Mouse (Mus musculus) CH12.LX (cell line): ENCODE measurements around the gene Khk. TPM values are rescaled to one million over a fixed set of nuclear protein-coding genes. Genes with fewer than 3 reads are reported as not detected.
A peak's percentile ranks its signal among the peaks of the same experiment; 100 is the strongest.

Source experiments
- DNase-seq: peaks from one replicate; pipeline ENCODE4 v3.0.0-alpha.2; 2013; ENCODE audit errors: extremely low read depth
- H3K27ac ChIP-seq: 2 replicates; pipeline ENCODE4 v1.5.1; 2012; ENCODE audit warnings: low read depth, mild to moderate bottlenecking, control low read depth, moderate library complexity; ENCODE audit not compliant: insufficient read depth
- H3K27me3 ChIP-seq: replicated peaks from 2 replicates; pipeline ENCODE3; 2012; ENCODE audit warnings: inconsistent platforms
- H3K36me3 ChIP-seq, 2 experiments: replicated peaks in 1 of 2; 2 replicates each; pipeline versions ENCODE3 to v1.6.1; 2012; ENCODE audit warnings: inconsistent platforms in 1 of 2, low read length in 1 of 2, mild to moderate bottlenecking in 1 of 2, mixed read lengths in 1 of 2, moderate library complexity in 1 of 2; ENCODE audit not compliant: control insufficient read depth in 1 of 2, insufficient read depth in 1 of 2
- H3K4me1 ChIP-seq, 2 experiments: 2 replicates each; pipeline ENCODE4 v1.6.1; 2012; ENCODE audit warnings: inconsistent platforms in 1 of 2, moderate library complexity in 1 of 2; ENCODE audit not compliant: insufficient read depth in 2 of 2, control insufficient read depth in 1 of 2
- H3K4me2 ChIP-seq: 2 replicates; pipeline ENCODE4 v1.6.1; 2012; ENCODE audit warnings: low read depth, mild to moderate bottlenecking, control low read depth; ENCODE audit not compliant: poor library complexity, insufficient read depth, severe bottlenecking
- H3K4me3 ChIP-seq, 3 experiments: fragments of 150-350 bp in 1 of 3; sonication (generic) in 1 of 3; replicated peaks in 1 of 3; 2 replicates each; pipeline versions ENCODE3 to v1.5.1; 2011 to 2012; ENCODE audit warnings: low read depth in 2 of 3, low read length in 2 of 3, mild to moderate bottlenecking in 2 of 3, moderate library complexity in 2 of 3, control low read depth in 1 of 3, improper control_type of control experiment in 1 of 3, inconsistent platforms in 1 of 3, mixed read lengths in 1 of 3; ENCODE audit not compliant: poor library complexity in 1 of 3
- H3K79me2 ChIP-seq: replicated peaks from 2 replicates; pipeline ENCODE4 v1.6.1; 2012; ENCODE audit warnings: mild to moderate bottlenecking, moderate library complexity; ENCODE audit not compliant: control insufficient read depth, poor library complexity, insufficient read depth, severe bottlenecking; ENCODE audit errors: extremely low read depth
- H3K9ac ChIP-seq: 2 replicates; pipeline ENCODE4 v1.6.1; 2012; ENCODE audit warnings: low read depth, mild to moderate bottlenecking, control low read depth, moderate library complexity; ENCODE audit not compliant: insufficient read depth
- H3K9me3 ChIP-seq: replicated peaks from 2 replicates; pipeline ENCODE3; 2012; ENCODE audit warnings: low read length, inconsistent platforms, mixed read lengths
- BHLHE40 ChIP-seq: IDR thresholded peaks from 2 replicates; pipeline ENCODE4 v1.6.1; 2011; ENCODE audit warnings: mild to moderate bottlenecking, low read depth, low read length, improper control_type of control experiment
- CTCF ChIP-seq, 2 experiments: IDR thresholded peaks in 1 of 2; conservative IDR thresholded peaks in 1 of 2; 2 replicates each; pipeline ENCODE4 v1.5.1; 2011 to 2012; ENCODE audit warnings: low read depth in 2 of 2, low read length in 2 of 2, improper control_type of control experiment in 1 of 2, inconsistent platforms in 1 of 2, mild to moderate bottlenecking in 1 of 2, moderate library complexity in 1 of 2
- E2F4 ChIP-seq: IDR thresholded peaks from 2 replicates; pipeline ENCODE4 v1.6.1; 2011; ENCODE audit warnings: low read depth, low read length, improper control_type of control experiment; ENCODE audit not compliant: insufficient replicate concordance
- ELF1 ChIP-seq: IDR thresholded peaks from 2 replicates; pipeline ENCODE4 v1.6.1; 2014; ENCODE audit warnings: low read depth, mild to moderate bottlenecking, inconsistent platforms, low read length, improper control_type of control experiment
- EP300 ChIP-seq: IDR thresholded peaks from 2 replicates; pipeline ENCODE4 v1.6.1; 2011; ENCODE audit warnings: low read length, improper control_type of control experiment
- GABPA ChIP-seq: IDR thresholded peaks from 2 replicates; pipeline ENCODE4 v1.6.1; 2012; ENCODE audit warnings: low read depth, low read length, improper control_type of control experiment, inconsistent platforms; ENCODE audit not compliant: insufficient replicate concordance
- HCFC1 ChIP-seq: IDR thresholded peaks from 2 replicates; pipeline ENCODE4 v1.6.1; 2012; ENCODE audit warnings: low read depth, mild to moderate bottlenecking, inconsistent platforms, low read length, improper control_type of control experiment
- IRF4 ChIP-seq: IDR thresholded peaks from 2 replicates; pipeline ENCODE4 v1.6.1; 2014; ENCODE audit warnings: low read depth, mild to moderate bottlenecking, inconsistent platforms, low read length, improper control_type of control experiment
- JUND ChIP-seq: conservative IDR thresholded peaks from 2 replicates; pipeline ENCODE4 v1.6.1; 2011; ENCODE audit warnings: low read depth, low read length, improper control_type of control experiment
- MAX ChIP-seq: IDR thresholded peaks from 2 replicates; pipeline ENCODE4 v1.6.1; 2011; ENCODE audit warnings: low read length, improper control_type of control experiment
- MAZ ChIP-seq: IDR thresholded peaks from 2 replicates; pipeline ENCODE4 v1.6.1; 2012; ENCODE audit warnings: low read depth, mild to moderate bottlenecking, inconsistent platforms, low read length, improper control_type of control experiment, moderate library complexity
- MEF2A ChIP-seq: IDR thresholded peaks from 2 replicates; pipeline ENCODE4 v1.6.1; 2014; ENCODE audit warnings: low read depth, mild to moderate bottlenecking, inconsistent platforms, low read length, improper control_type of control experiment, borderline replicate concordance
- MXI1 ChIP-seq: IDR thresholded peaks from 2 replicates; pipeline ENCODE4 v1.6.1; 2011; ENCODE audit warnings: mild to moderate bottlenecking, low read depth, low read length, improper control_type of control experiment
- MYC ChIP-seq: IDR thresholded peaks from 2 replicates; pipeline ENCODE4 v1.6.1; 2011; ENCODE audit warnings: low read depth, mild to moderate bottlenecking, improper control_type of control experiment, low read length
- NELFE ChIP-seq: IDR thresholded peaks from 2 replicates; pipeline ENCODE4 v1.6.1; 2011; ENCODE audit warnings: low read depth, low read length, improper control_type of control experiment
- POLR2A ChIP-seq: IDR thresholded peaks from 2 replicates; pipeline ENCODE4 v1.6.1; 2011; ENCODE audit warnings: low read depth, mild to moderate bottlenecking, improper control_type of control experiment, low read length
- SIN3A ChIP-seq: IDR thresholded peaks from 2 replicates; pipeline ENCODE4 v1.6.1; 2012; ENCODE audit warnings: low read length, improper control_type of control experiment, inconsistent platforms
- SMC3 ChIP-seq: IDR thresholded peaks from 2 replicates; pipeline ENCODE4 v1.6.1; 2011; ENCODE audit warnings: low read depth, low read length, improper control_type of control experiment
- UBTF ChIP-seq: IDR thresholded peaks from 2 replicates; pipeline ENCODE4 v1.6.1; 2012; ENCODE audit warnings: low read depth, mild to moderate bottlenecking, inconsistent platforms, low read length, improper control_type of control experiment, moderate library complexity
- USF1 ChIP-seq: IDR thresholded peaks from 2 replicates; pipeline ENCODE4 v1.6.1; 2014; ENCODE audit warnings: low read depth, mild to moderate bottlenecking, inconsistent platforms, low read length, improper control_type of control experiment
- USF2 ChIP-seq: conservative IDR thresholded peaks from 2 replicates; pipeline ENCODE4 v1.6.1; 2011; ENCODE audit warnings: low read depth, low read length, improper control_type of control experiment
- ZKSCAN1 ChIP-seq: IDR thresholded peaks from 2 replicates; pipeline ENCODE4 v1.6.1; 2012; ENCODE audit warnings: low read depth, inconsistent platforms, low read length, improper control_type of control experiment, borderline replicate concordance
- ZMIZ1 ChIP-seq: IDR thresholded peaks from 2 replicates; pipeline ENCODE4 v1.6.1; 2012; ENCODE audit warnings: low read depth, mild to moderate bottlenecking, inconsistent platforms, low read length, improper control_type of control experiment
- ZNF384 ChIP-seq: IDR thresholded peaks from 2 replicates; pipeline ENCODE4 v1.6.1; 2012; ENCODE audit warnings: low read depth, low read length, improper control_type of control experiment, inconsistent platforms
- dilution Hi-C: fragments of 300-500 bp; cut with MboI; formaldehyde crosslinking; loops from 2 replicates; pipeline ENCODE4 v1.14.3; 2020; ENCODE audit warnings: low sequenced_read_pairs; ENCODE audit not compliant: extremely low pct_unique_long_range_greater_than_20kb, extremely low pct_ligation_motif_present
- in situ Hi-C: fragments of 300-500 bp; cut with MboI; formaldehyde crosslinking; loops from 3 replicates; pipeline ENCODE4 v1.14.3; 2019; ENCODE audit warnings: low sequenced_read_pairs, low pct_ligation_motif_present, low pct_unique_long_range_greater_than_20kb, mixed read lengths
- polyA plus RNA-seq: library from polyadenylated mRNA; unstranded; fragments of >175 nt; gene quantifications from 2 replicates; pipeline ENCODE4 v1.2.1, GENCODE M21; 2012; ENCODE audit warnings: low read depth; ENCODE audit not compliant: insufficient read length
- total RNA-seq, 2 experiments: library from RNA; depleted of rRNA; stranded (reverse); fragments of 300-350 nt in 1 of 2; fragments of >200 nt in 1 of 2; gene quantifications; 2 replicates each; pipeline ENCODE4 v1.2.3; 2012 to 2014

Gene Khk
- total RNA-seq (2012; rRNA removed) (3.7 and 5.7 TPM in 2 replicates), total RNA-seq (2014; rRNA removed) (1.9 and 2.5 TPM in 2 replicates), polyA plus RNA-seq (2.9 and 3.7 TPM in 2 replicates)

GRCm38 (mm10) chr5:30921256-30922033, at the start of gene Khk:
Gene Khk (plus strand): TSS chr5:30921431.
- dilution Hi-C loops (no loop called here), in situ Hi-C loops (loop anchor here (5.0 kb wide), 1 partner anchor 119 kb away; no protein-coding TSS in a partner anchor)
- H3K79me2 ChIP-seq, result no peaks in the 10 kb centered on the region
- DNase-seq, result peak; percentile 90
- no peaks in the 10 kb centered on the region for H3K36me3 ChIP-seq
- TF ChIP-seq ELF1, result no peak; the same call in 1 of the 2 replicates
- 0 out of 2 replicates have a peak, but pooled peaks have one; percentile 29 for TF ChIP-seq MXI1
- TF ChIP-seq E2F4, result no peak
- TF ChIP-seq UBTF, result no peak
- TF ChIP-seq EP300, result no peak
- peak; percentile 51 for TF ChIP-seq HCFC1
- TF ChIP-seq ZKSCAN1, result peak; percentile 76
- peak; percentile 85 for TF ChIP-seq BHLHE40
- TF ChIP-seq USF1, result peak; percentile 94
- TF ChIP-seq POLR2A, result peak; percentile 44; the same call in 1 of the 2 replicates
- no peak for TF ChIP-seq JUND
- TF ChIP-seq MAZ, result 0 out of 2 replicates have a peak, but pooled peaks have one; percentile 50
- no peak for TF ChIP-seq GABPA
- TF ChIP-seq SIN3A, result 0 out of 2 replicates have a peak, but pooled peaks have one; percentile 67
- TF ChIP-seq MYC, result no peak
- peak; percentile 40; the same call in 1 of the 2 replicates for TF ChIP-seq MAX
- TF ChIP-seq MEF2A, result 0 out of 2 replicates have a peak, but pooled peaks have one; percentile 14
- TF ChIP-seq SMC3, result peak; percentile 36
- TF ChIP-seq CTCF (conservative IDR thresholded peaks at IDR 0.05 in 1 of 2, IDR thresholded peaks at IDR 0.05 in 1 of 2; ENCODE audit: low read depth in 2 of 2, low read length in 2 of 2), result peak; percentile 54 to 81; a peak in 3 of 4 replicates
- peak; percentile 36; the same call in 1 of the 2 replicates for TF ChIP-seq ZNF384
- TF ChIP-seq ZMIZ1, result 0 out of 2 replicates have a peak, but pooled peaks have one; percentile 40
- peak; percentile 83 for TF ChIP-seq USF2
- TF ChIP-seq NELFE, result peak; percentile 35; the same call in 1 of the 2 replicates
- TF ChIP-seq IRF4, result peak; percentile 27; the same call in 1 of the 2 replicates
- TF ChIP-seq, all 38 proteins: peak for 17
- H3K9ac ChIP-seq, result peak within 1 kb of the TSS; percentile 48
- peak within 1 kb of the TSS; percentile 60 to 68 (median 68) for H3K4me3 ChIP-seq
- no peak within 1 kb of the TSS for H3K27ac ChIP-seq
- H3K4me2 ChIP-seq, result peak within 1 kb of the TSS; percentile 54
- no peaks in the 10 kb centered on the region for H3K9me3 ChIP-seq
- peaks cover 83% of the 10 kb centered on the region for H3K27me3 ChIP-seq
- H3K4me1 ChIP-seq, result peaks cover 8 to 40% of the 10 kb centered on the region in 2 experiments; a peak in 3 of 4 replicates
